13 mouse cellular contexts compared by ENCODE assay signal in the genomic region with DNA sequence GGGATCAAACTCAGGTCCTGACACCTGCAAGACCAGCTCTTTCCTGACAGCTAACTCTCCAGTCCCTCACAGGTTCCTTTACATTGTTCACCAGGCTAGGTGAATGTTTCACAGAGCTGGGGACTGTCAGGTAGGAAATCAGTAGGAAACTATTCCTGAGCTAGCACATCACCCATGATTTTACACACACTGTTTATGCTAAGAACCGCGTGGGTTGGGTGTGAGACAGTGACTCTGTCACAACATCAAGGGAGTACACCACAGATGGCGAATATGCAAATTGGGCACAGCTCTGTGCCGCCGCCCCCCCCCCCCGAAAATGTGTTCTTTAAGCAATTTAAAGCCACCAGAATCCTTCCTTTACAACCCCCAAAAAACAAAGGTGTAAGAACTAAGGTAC.
DNase-seq lines count a peak whose midpoint lies in the region; ATAC-seq and TF ChIP-seq lines count a peak whose summit lies in the region.
"Had no signal": no experiment of that assay in that cellular context is flagged by ENCODE, and none has a peak within 500 bp of the region (broad histone marks: within the 10 kb centered on the region; RNA-seq: fewer than 3 reads in every experiment).

No protein-coding gene starts in this region.

- no peak for TF ChIP-seq CTCF in brain, embryonic 14.5 days (IDR thresholded peaks at IDR 0.05; ENCODE audit: borderline replicate concordance, extremely low read depth, insufficient read depth, insufficient read length)

- DNase-seq in layer of hippocampus, adult 11-12 months (ENCODE audit: low spot score): peak; percentile 58
- no peak for DNase-seq in layer of hippocampus, postnatal 25 days (ENCODE audit: extremely low spot score in 1 of 2, low spot score in 1 of 2)
- peak; percentile 60 for DNase-seq in brain, embryonic 14.5 days (ENCODE audit: low read depth)
- peak; percentile 80 for DNase-seq in right cerebral cortex, adult 2 months (ENCODE audit: low spot score in 2 of 2)
- no peak for DNase-seq in heart, adult 11 months
- no peak for DNase-seq in testis, postnatal 14 days (ENCODE audit: low spot score)
- DNase-seq: adrenal gland, postnatal 14 days; cerebellum, postnatal 14 days; liver; lung, adult 2 months; lung, postnatal 4 days; thymus, adult 2 months had no signal

- TF ChIP-seq POLR2A in brain, embryonic 14.5 days (IDR thresholded peaks at IDR 0.05; ENCODE audit: borderline replicate concordance, extremely low read depth, insufficient read depth, insufficient read length, poor library complexity, severe bottlenecking): no peak

- ATAC-seq in CD4-positive, CD25-positive, alpha-beta regulatory T cell, adult 4 months: peak; percentile 54

Comparison
In these comparisons a context has a peak if more than half of its experiments do, and no peak if none do; other contexts are left out.
1. DNase-seq: peak in layer of hippocampus, adult 11-12 months (single experiment), brain, embryonic 14.5 days (single experiment) and right cerebral cortex, adult 2 months (2 of 2); none in layer of hippocampus, postnatal 25 days (0 of 2), heart, adult 11 months (single experiment) and testis, postnatal 14 days (single experiment).